Mouse (Mus musculus): ENCODE results near the gene Ybx1.

DNA sequence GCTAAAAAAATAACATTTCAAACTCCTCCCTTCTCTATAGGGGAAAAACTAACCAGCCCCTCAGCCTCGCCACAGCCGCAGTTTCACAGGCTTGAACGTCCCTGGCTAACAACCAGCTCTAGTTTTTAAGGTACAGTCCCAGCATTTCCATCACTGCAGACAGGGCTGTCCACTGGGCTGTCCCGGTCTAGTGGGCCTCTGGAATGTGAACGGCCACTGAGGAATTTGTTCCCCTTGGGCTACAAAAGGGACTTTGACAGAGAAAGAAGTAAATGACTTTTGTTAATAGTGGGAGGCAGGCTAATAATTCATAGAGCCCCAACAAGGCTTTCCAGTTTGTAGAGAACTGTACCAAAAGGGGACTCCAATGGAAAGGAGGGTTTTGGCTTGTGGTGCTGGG is 11.0 kb upstream of the Ybx1 start:
- no peak for TF ChIP-seq GATA1 (IDR thresholded peaks at IDR 0.05; ENCODE audit: borderline replicate concordance, low read length)
- no peak for TF ChIP-seq FLI1 (IDR thresholded peaks at IDR 0.05; ENCODE audit: low read length)
